Mouse (Mus musculus) myocyte (in vitro differentiated cells): ENCODE measurements around the gene Zswim8. TPM values are rescaled to one million over a fixed set of nuclear protein-coding genes. Genes with fewer than 3 reads are reported as not detected.
A peak's percentile ranks its signal among the peaks of the same experiment; 100 is the strongest.

ENCODE experiments used
- H3K27me3 ChIP-seq: one replicate; pipeline ENCODE4 v1.6.1; 2011; ENCODE audit not compliant: control insufficient read depth, insufficient read depth, insufficient read length
- H3K36me3 ChIP-seq: one replicate; pipeline ENCODE4 v1.6.1; 2011; ENCODE audit not compliant: control insufficient read depth, insufficient read depth
- H3K4me2 ChIP-seq: one replicate; pipeline ENCODE4 v1.6.1; 2011; ENCODE audit warnings: low read depth, control low read depth
- H3K4me3 ChIP-seq: one replicate; pipeline ENCODE4 v1.5.1; 2011; ENCODE audit warnings: mild to moderate bottlenecking, control low read depth, moderate library complexity
- H3K79me2 ChIP-seq: one replicate; pipeline ENCODE4 v1.6.1; 2011; ENCODE audit not compliant: control insufficient read depth, insufficient read depth
- H3ac ChIP-seq: one replicate; pipeline ENCODE4 v1.6.1; 2011; ENCODE audit not compliant: control insufficient read depth, insufficient read length
- CEBPB ChIP-seq: IDR thresholded peaks from 2 replicates; pipeline ENCODE4 v1.6.1; 2011; ENCODE audit warnings: mild to moderate bottlenecking, moderate library complexity; ENCODE audit not compliant: poor library complexity, insufficient read depth, severe bottlenecking
- E2F4 ChIP-seq: IDR thresholded peaks from one replicate; pipeline ENCODE4 v1.6.1; 2011; ENCODE audit warnings: mild to moderate bottlenecking, control low read depth, moderate library complexity; ENCODE audit not compliant: insufficient read depth
- MAX ChIP-seq: IDR thresholded peaks from one replicate; pipeline ENCODE4 v1.6.1; 2011; ENCODE audit warnings: low read depth, mild to moderate bottlenecking, control low read depth
- MYOD1 ChIP-seq, 3 experiments: IDR thresholded peaks; one replicate each; pipeline ENCODE4 v1.6.1; 2011; ENCODE audit warnings: control low read depth in 2 of 3, low read depth in 2 of 3, mild to moderate bottlenecking in 2 of 3, moderate library complexity in 1 of 3; ENCODE audit not compliant: insufficient read length in 2 of 3, control insufficient read depth in 1 of 3
- MYOG ChIP-seq, 3 experiments: IDR thresholded peaks; one replicate each; pipeline ENCODE4 v1.6.1; 2011; ENCODE audit warnings: control low read depth in 2 of 3, low read depth in 2 of 3, mild to moderate bottlenecking in 2 of 3; ENCODE audit not compliant: insufficient read length in 2 of 3, control insufficient read depth in 1 of 3, insufficient read depth in 1 of 3
- POLR2A ChIP-seq: IDR thresholded peaks from one replicate; pipeline ENCODE4 v1.6.1; 2011; ENCODE audit warnings: low read depth, mild to moderate bottlenecking, control low read depth, moderate library complexity; ENCODE audit not compliant: insufficient read length
- POLR2AphosphoS2 ChIP-seq: IDR thresholded peaks from one replicate; pipeline ENCODE4 v1.6.1; 2011; ENCODE audit warnings: low read depth, control low read depth; ENCODE audit not compliant: insufficient read length
- REST ChIP-seq: IDR thresholded peaks from one replicate; pipeline ENCODE4 v1.6.1; 2011; ENCODE audit warnings: mild to moderate bottlenecking, control low read depth, moderate library complexity; ENCODE audit not compliant: insufficient read depth, insufficient read length
- SRF ChIP-seq: IDR thresholded peaks from one replicate; pipeline ENCODE4 v1.6.1; 2011; ENCODE audit warnings: low read depth; ENCODE audit not compliant: control insufficient read depth, insufficient read length
- TCF12 ChIP-seq: IDR thresholded peaks from one replicate; pipeline ENCODE4 v1.6.1; 2011; ENCODE audit warnings: mild to moderate bottlenecking, control low read depth; ENCODE audit not compliant: poor library complexity, insufficient read depth, severe bottlenecking
- TCF3 ChIP-seq: IDR thresholded peaks from one replicate; pipeline ENCODE4 v1.6.1; 2011; ENCODE audit warnings: low read depth, control low read depth; ENCODE audit not compliant: insufficient read length
- USF1 ChIP-seq: IDR thresholded peaks from one replicate; pipeline ENCODE4 v1.6.1; 2011; ENCODE audit warnings: low read depth, mild to moderate bottlenecking, control low read depth, moderate library complexity
- polyA plus RNA-seq: library from polyadenylated mRNA; unstranded; fragments of >200 nt; fragmentation: generic; extraction: Trizol; gene quantifications from one replicate; pipeline ENCODE4 v1.2.1, GENCODE M21; 2012; ENCODE audit warnings: missing spikeins

Zswim8 gene
- polyA plus RNA-seq, 1 experiment, result 74.9 TPM

DNA sequence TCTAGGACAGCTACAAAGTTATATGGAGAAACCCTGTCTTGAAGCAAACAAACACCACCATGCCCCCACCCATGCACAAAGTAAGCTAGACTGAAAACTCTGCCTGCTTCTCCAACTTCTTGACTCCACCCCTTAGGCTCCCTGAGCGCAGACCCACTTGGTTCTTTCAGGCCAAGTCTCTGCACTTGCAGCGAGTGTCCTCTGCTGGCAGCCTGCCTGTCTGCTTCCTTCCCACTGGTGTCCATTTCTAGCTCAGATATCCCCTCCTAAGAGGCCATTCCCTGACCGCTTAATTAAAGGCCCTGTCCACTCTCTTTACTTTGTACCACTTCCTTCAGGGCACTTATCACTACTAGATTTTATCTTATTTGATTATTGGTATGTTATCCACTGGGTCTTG, 36.3 kb downstream of the Zswim8 start:
- Histone ChIP-seq H3K27me3 (no peaks in the 10 kb centered on the region), H3K79me2 (no peaks in the 10 kb centered on the region), H3ac (no peak overlapping the region), H3K4me2 (no peak overlapping the region), H3K4me3 (no peak overlapping the region), H3K36me3 (peaks cover 11% of the 10 kb centered on the region)
- TF ChIP-seq USF1, result no peak
- no peak for TF ChIP-seq E2F4
- TF ChIP-seq MYOD1 (IDR thresholded peaks at IDR 0.05; ENCODE audit: control insufficient read depth in 1 of 3, insufficient read length in 2 of 3, low read depth in 2 of 3), result no peak
- no peak for TF ChIP-seq CEBPB
- no peak for TF ChIP-seq POLR2A
- no peak for TF ChIP-seq POLR2AphosphoS2

DNA sequence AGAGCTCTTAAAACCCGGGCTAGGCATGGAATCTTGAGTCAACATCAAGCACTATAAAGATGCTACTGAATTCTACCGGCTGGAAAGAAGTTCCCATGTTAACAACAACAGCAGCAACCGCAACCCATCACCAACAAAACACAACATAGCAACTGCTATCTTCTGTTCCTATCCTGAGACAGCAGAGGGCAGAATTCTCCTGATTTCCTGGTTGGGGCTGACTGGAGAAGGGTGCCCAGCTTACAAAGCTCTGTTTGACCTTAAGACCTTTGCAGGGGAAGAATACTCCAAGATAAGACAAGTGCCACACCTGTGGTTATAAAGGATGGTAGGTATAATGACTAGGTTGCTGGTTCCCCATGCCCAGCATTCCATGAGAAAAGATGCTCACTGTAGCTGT, 39.6 kb downstream of the Zswim8 start:
- no peaks in the 10 kb centered on the region for H3K27me3 ChIP-seq
- no peak for TF ChIP-seq TCF3
- TF ChIP-seq MYOD1 (IDR thresholded peaks at IDR 0.05; ENCODE audit: control insufficient read depth in 1 of 3, insufficient read length in 2 of 3, low read depth in 2 of 3), result no peak
- TF ChIP-seq E2F4, result no peak
- TF ChIP-seq MAX, result no peak
- TF ChIP-seq POLR2A, result no peak
- TF ChIP-seq REST, result no peak
- no peak for TF ChIP-seq MYOG (IDR thresholded peaks at IDR 0.05; ENCODE audit: control insufficient read depth in 1 of 3, insufficient read depth in 1 of 3, insufficient read length in 2 of 3, low read depth in 2 of 3)
- no peak for TF ChIP-seq SRF
- TF ChIP-seq CEBPB, result no peak
- no peak for TF ChIP-seq TCF12
- no peak for TF ChIP-seq USF1
- no peak for TF ChIP-seq POLR2AphosphoS2

DNA sequence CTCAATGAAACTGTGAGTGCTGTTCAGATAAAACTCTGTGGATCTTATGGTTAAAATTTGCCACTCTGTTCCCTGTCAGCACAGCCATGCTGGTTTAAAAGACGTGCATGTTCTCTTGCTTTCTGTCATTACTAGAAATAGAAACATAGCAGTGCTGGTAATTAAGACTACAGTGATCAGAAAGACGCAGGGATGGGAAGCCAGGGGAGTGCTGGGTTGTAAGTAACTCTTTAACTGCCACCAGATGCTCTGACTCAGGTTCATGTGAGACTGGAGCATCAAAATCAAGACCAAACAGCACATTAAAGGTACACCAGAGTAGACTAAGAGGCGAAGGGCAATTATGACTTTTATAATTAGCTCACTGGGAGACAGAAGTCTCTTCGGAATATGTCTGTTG, 41.0 kb downstream of the Zswim8 start:
- H3K27me3 ChIP-seq, result no peaks in the 10 kb centered on the region
- no peak overlapping the region for H3K4me3 ChIP-seq
- no peaks in the 10 kb centered on the region for H3K79me2 ChIP-seq
- H3ac ChIP-seq, result no peak overlapping the region
- H3K36me3 ChIP-seq, result peaks cover 5% of the 10 kb centered on the region
- H3K4me2 ChIP-seq, result no peak overlapping the region
- TF ChIP-seq MYOD1 (IDR thresholded peaks at IDR 0.05; ENCODE audit: control insufficient read depth in 1 of 3, insufficient read length in 2 of 3, low read depth in 2 of 3) (no peak), POLR2A (no peak), POLR2AphosphoS2 (no peak), REST (no peak), MYOG (IDR thresholded peaks at IDR 0.05; ENCODE audit: control insufficient read depth in 1 of 3, insufficient read depth in 1 of 3, insufficient read length in 2 of 3, low read depth in 2 of 3) (no peak), E2F4 (no peak), TCF12 (no peak), MAX (no peak), USF1 (no peak), CEBPB (no peak), TCF3 (no peak), SRF (no peak)

More for the DNA sequence above, 39.6 kb downstream of the Zswim8 start:
- Histone ChIP-seq H3K79me2 (no peaks in the 10 kb centered on the region), H3K36me3 (peaks cover 9% of the 10 kb centered on the region), H3ac (no peak overlapping the region), H3K4me2 (no peak overlapping the region), H3K4me3 (no peak overlapping the region)

DNA sequence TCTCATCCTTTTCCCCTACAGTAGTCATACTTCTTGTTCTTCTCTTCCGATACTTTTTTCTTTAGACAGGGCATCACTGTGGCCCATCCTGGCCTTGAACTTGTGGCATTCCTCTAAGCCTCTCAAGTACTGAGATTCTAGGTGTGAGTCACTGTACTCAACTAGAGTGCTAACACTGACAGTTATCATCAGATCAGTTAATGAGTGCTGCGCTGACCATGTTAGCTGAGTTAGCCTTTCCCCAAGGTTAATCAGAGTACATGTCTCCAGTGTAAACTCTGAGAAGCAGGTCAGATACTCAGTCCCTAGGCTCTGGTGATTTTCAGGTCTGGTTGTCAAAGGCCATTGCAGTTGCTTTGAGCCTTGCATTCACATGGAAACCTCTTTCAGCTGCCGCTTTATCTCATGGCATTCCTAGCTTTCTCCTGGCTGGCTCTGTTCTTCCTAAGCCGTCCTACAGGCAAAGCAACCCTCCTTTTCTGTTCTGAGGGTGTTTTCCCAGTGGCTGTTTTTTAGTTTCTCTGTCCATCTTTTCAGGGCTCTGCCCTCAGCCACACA, 42.2 kb downstream of the Zswim8 start:
- TF ChIP-seq E2F4 (no peak), REST (no peak), MYOG (IDR thresholded peaks at IDR 0.05; ENCODE audit: control insufficient read depth in 1 of 3, insufficient read depth in 1 of 3, insufficient read length in 2 of 3, low read depth in 2 of 3) (peak in 1 of 3 experiments; percentile 46), MYOD1 (IDR thresholded peaks at IDR 0.05; ENCODE audit: control insufficient read depth in 1 of 3, insufficient read length in 2 of 3, low read depth in 2 of 3) (no peak)
- Histone ChIP-seq H3K36me3 (no peaks in the 10 kb centered on the region), H3K4me3 (no peak overlapping the region), H3K79me2 (no peaks in the 10 kb centered on the region), H3K4me2 (no peak overlapping the region), H3K27me3 (no peaks in the 10 kb centered on the region), H3ac (no peak overlapping the region)

DNA sequence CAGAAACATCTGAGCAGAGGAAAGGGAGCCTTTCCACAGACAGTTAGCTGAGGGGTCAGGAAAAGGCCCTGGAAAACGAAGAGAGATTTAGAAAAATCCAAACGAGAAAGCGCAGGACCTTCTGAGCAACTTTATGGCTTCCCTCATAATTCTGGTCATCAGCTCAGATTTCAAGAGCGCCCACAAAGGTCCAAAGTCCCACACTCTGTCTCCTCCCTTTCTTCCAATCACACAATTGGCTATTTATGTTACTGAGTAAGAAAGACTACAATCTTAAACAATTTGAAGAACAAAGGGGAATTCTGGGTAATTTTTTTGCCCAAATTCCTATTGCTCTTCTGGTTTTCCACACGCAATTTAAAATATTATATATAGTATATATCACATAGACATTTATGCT, 43.2 kb downstream of the Zswim8 start:
- H3K4me2 ChIP-seq, result peak overlapping the region; percentile 46
- H3K36me3 ChIP-seq, result peaks cover 2% of the 10 kb centered on the region
- no peaks in the 10 kb centered on the region for H3K27me3 ChIP-seq
- no peak for TF ChIP-seq E2F4
- TF ChIP-seq TCF12, result no peak
- no peak for TF ChIP-seq USF1
- TF ChIP-seq REST, result no peak
- no peaks in the 10 kb centered on the region for H3K79me2 ChIP-seq
- no peak overlapping the region for H3ac ChIP-seq
- no peak overlapping the region for H3K4me3 ChIP-seq
